Mouse (Mus musculus) olfactory bulb, adult 2 months (tissue): ENCODE measurements at regions not wholly inside any gene's neighbourhood (a gene's known extent, or its start where the extent isn't known, plus 50 kb on each side); places are given as distances from the start of the nearest gene placed in this dataset.

Experiments
- CTCF ChIP-seq: fragments of 200-500 bp; IDR thresholded peaks from 2 replicates; pipeline ENCODE4 v1.5.1; 2012; ENCODE audit warnings: low read depth, mild to moderate bottlenecking, low read length, moderate library complexity; ENCODE audit not compliant: insufficient read depth
- POLR2A ChIP-seq: fragments of 200-500 bp; IDR thresholded peaks from 2 replicates; pipeline ENCODE4 v1.6.1; 2012; ENCODE audit warnings: mild to moderate bottlenecking, low read depth, low read length, moderate library complexity; ENCODE audit not compliant: insufficient read depth

DNA sequence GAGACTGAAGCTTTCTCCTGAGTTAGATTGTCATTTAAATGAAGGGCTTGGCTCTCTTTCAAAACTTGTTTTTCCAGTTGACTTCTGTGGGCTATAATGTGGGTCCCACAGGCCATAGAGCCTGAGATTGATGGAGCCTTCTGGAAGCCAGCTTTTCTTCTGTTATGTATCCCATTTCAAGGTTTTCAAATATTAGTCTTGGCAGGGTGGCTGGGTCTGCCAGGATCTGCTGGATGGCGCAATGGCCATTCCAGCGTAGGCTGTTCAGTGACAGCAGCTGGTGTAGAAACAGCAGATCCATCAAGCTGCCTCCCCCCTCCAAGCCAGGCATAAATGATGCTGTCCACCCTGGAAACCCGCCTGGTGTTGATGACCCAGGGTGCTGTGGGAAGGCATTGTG lies 264.4 kb upstream of the Adcy2 start:
- no peak for TF ChIP-seq CTCF
- no peak for TF ChIP-seq POLR2A
